Mouse (Mus musculus) kidney, adult 2 months (tissue): ENCODE data around the gene Cela1.

Source experiments
- CTCF ChIP-seq: fragments of 200-500 bp; conservative IDR thresholded peaks from 2 replicates; pipeline ENCODE4 v1.5.1; 2011; ENCODE audit warnings: low read depth, mild to moderate bottlenecking, control low read depth, low read length, moderate library complexity, mixed read lengths; ENCODE audit not compliant: insufficient read depth, insufficient read length
- POLR2A ChIP-seq: fragments of 200-500 bp; IDR thresholded peaks from one replicate; pipeline ENCODE4 v1.6.1; 2011; ENCODE audit warnings: low read depth, low read length, control low read depth

DNA sequence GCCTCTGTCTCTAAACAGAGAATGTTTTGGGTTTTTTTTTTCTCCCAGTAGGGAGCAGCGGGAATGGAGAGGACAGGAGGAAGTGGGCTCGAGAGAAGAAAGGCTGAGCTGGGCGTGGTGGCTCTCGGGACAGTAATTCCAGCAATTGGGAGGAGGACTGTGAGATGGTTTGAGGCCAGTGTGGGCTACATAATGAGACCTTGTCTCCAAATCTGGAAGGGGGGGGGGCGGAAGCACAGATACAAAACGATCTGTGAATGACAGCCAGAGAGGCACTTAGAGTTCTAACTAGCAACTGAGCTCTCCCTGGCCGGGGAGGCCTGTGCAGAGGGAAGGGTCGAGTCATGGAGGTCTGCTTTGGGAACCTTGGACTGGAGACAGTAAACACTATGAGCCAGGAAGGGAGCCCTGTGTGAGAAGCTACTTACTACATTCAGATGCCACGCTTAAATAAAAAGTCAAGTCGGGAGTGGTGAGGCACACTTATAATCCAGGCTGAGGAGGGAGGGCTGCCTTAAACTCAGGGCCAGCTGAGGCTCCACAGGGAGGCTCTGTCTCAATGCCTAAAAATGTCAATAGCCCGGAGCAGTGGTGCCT lies 59.8 kb downstream of the Cela1 start:
- TF ChIP-seq CTCF, result no peak
- no peak for TF ChIP-seq POLR2A
